13 mouse cellular contexts compared by ENCODE assay signal in the genomic region with DNA sequence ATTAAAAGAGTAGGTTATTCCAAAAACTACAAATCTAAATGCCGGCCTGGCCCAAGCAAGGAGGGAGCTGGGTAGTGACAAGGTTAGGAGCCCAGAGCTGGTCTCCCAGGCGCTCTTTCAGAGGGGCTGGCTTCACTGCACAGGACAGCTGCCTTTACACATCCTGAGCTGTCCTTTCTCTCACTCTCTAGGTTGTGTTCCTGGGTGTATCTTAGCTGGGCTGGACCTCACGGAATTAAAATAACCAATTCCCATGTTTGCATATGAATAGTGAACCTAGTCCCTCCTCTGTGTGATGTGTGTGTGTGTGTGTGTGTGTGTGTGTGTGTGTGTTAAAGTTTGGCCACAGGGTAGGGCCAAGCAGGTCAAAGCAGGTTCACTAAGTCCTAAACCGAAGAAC. TPM values are rescaled to one million over a fixed set of nuclear protein-coding genes. Genes with fewer than 3 reads are reported as not detected.
A peak's percentile ranks its signal among the peaks of the same experiment; 100 is the strongest.
DNase-seq lines count a peak whose midpoint lies in the region; ATAC-seq and TF ChIP-seq lines count a peak whose summit lies in the region.
"Had no signal": no experiment of that assay in that cellular context is flagged by ENCODE, and none has a peak within 500 bp of the region (broad histone marks: within the 10 kb centered on the region; RNA-seq: fewer than 3 reads in every experiment).

No protein-coding gene starts in this region.

- DNase-seq in kidney, postnatal 25 days = no peak
- DNase-seq in midbrain, postnatal 0 days (ENCODE audit: low spot score) = no peak
- no peak for DNase-seq in right cerebral cortex, adult 2 months (ENCODE audit: low spot score in 2 of 2)
- DNase-seq in frontal cortex, postnatal 25 days (ENCODE audit: low spot score in 2 of 2) = no peak
- DNase-seq: adrenal gland, postnatal 36 days; cerebellum, adult 18-20 months; heart, postnatal 14 days; liver, postnatal 0 days; spleen, adult 18-20 months had no signal

- H3K9ac ChIP-seq in kidney, embryonic 14.5 days (ENCODE audit: low read depth, low read length) = no peak overlapping the region
- no peak overlapping the region for H3K9ac ChIP-seq in forebrain, embryonic 12.5 days
- peak overlapping the region; percentile 64 for H3K9ac ChIP-seq in hindbrain, embryonic 13.5 days
- 0 out of 2 replicates have a peak overlapping the region, but pooled peaks have one; percentile 20 for H3K9ac ChIP-seq in midbrain, postnatal 0 days (replicated peaks; ENCODE audit: low read length, poor library complexity, severe bottlenecking)
- H3K9ac ChIP-seq: liver, postnatal 0 days had no signal

- ATAC-seq in kidney, embryonic 14.5 days (ENCODE audit: low FRiP score, low TSS enrichment) = no peak
- ATAC-seq in forebrain, embryonic 12.5 days (ENCODE audit: low FRiP score) = no peak
- no peak for ATAC-seq in hindbrain, embryonic 13.5 days (ENCODE audit: low FRiP score)
- no peak for ATAC-seq in midbrain, postnatal 0 days (ENCODE audit: low FRiP score)
- ATAC-seq: CD4-positive, CD25-positive, alpha-beta regulatory T cell, adult 4 months; liver, postnatal 0 days had no signal

- H3K4me1 ChIP-seq in kidney, embryonic 14.5 days (ENCODE audit: control insufficient read depth, insufficient read depth, low read length) = 0 out of 2 replicates have a peak, but pooled peaks cover 4% of the 10 kb centered on the region
- peaks cover 14% of the 10 kb centered on the region; the same call in 1 of the 2 replicates for H3K4me1 ChIP-seq in forebrain, embryonic 12.5 days
- peaks cover 36% of the 10 kb centered on the region for H3K4me1 ChIP-seq in hindbrain, embryonic 13.5 days (replicated peaks)
- H3K4me1 ChIP-seq in midbrain, postnatal 0 days (ENCODE audit: insufficient read depth, low read length) = 0 out of 2 replicates have a peak, but pooled peaks cover 3% of the 10 kb centered on the region

- no peak overlapping the region; the same call in 1 of the 2 replicates for H3K4me3 ChIP-seq in kidney, embryonic 14.5 days (ENCODE audit: low read length)
- peak overlapping the region; percentile 84 for H3K4me3 ChIP-seq in forebrain, embryonic 12.5 days (replicated peaks)
- peak overlapping the region; percentile 85 for H3K4me3 ChIP-seq in hindbrain, embryonic 13.5 days
- peak overlapping the region; percentile 91 for H3K4me3 ChIP-seq in midbrain, postnatal 0 days (ENCODE audit: low read depth, low read length)

- H3K27ac ChIP-seq in kidney, embryonic 14.5 days (ENCODE audit: low read depth, low read length) = no peak overlapping the region
- 0 out of 2 replicates have a peak overlapping the region, but pooled peaks have one; percentile 1 for H3K27ac ChIP-seq in forebrain, embryonic 12.5 days
- H3K27ac ChIP-seq in hindbrain, embryonic 13.5 days = peak overlapping the region; percentile 75
- H3K27ac ChIP-seq in midbrain, postnatal 0 days (ENCODE audit: low read depth, low read length) = no peak overlapping the region

- no peak for TF ChIP-seq CTCF in midbrain, postnatal 0 days (IDR thresholded peaks at IDR 0.05)

- peaks cover 2% of the 10 kb centered on the region; the same call in 1 of the 2 replicates for H3K36me3 ChIP-seq in kidney, embryonic 14.5 days (ENCODE audit: control insufficient read depth, insufficient read depth, low read length)
- H3K36me3 ChIP-seq in forebrain, embryonic 12.5 days (replicated peaks) = no peaks in the 10 kb centered on the region
- 0 out of 2 replicates have a peak, but pooled peaks cover 8% of the 10 kb centered on the region for H3K36me3 ChIP-seq in hindbrain, embryonic 13.5 days
- no peaks in the 10 kb centered on the region for H3K36me3 ChIP-seq in midbrain, postnatal 0 days (ENCODE audit: insufficient read depth, low read length)

- peak overlapping the region; percentile 17; the same call in 1 of the 2 replicates for H3K4me2 ChIP-seq in kidney, embryonic 14.5 days (replicated peaks; ENCODE audit: low read depth, low read length)
- H3K4me2 ChIP-seq in forebrain, embryonic 12.5 days = peak overlapping the region; percentile 76
- peak overlapping the region; percentile 80 for H3K4me2 ChIP-seq in hindbrain, embryonic 13.5 days
- H3K4me2 ChIP-seq in midbrain, postnatal 0 days (ENCODE audit: low read depth, low read length, poor library complexity, severe bottlenecking) = peak overlapping the region; percentile 57

- WGBS in kidney, embryonic 14.5 days = 74% methylated on average over 4 of the region's 4 CpGs
- WGBS in forebrain, embryonic 12.5 days = 54% methylated on average over 4 of the region's 4 CpGs
- 55% methylated on average over 4 of the region's 4 CpGs for WGBS in hindbrain, embryonic 13.5 days
- 50% methylated on average over 4 of the region's 4 CpGs for WGBS in midbrain, postnatal 0 days

- H3K27me3 ChIP-seq in kidney, embryonic 14.5 days (ENCODE audit: control insufficient read depth, insufficient read depth, low read length) = no peaks in the 10 kb centered on the region
- H3K27me3 ChIP-seq in forebrain, embryonic 12.5 days = 0 out of 2 replicates have a peak, but pooled peaks cover 5% of the 10 kb centered on the region
- H3K27me3 ChIP-seq in hindbrain, embryonic 13.5 days = no peaks in the 10 kb centered on the region
- H3K27me3 ChIP-seq in midbrain, postnatal 0 days (ENCODE audit: insufficient read depth, low read length) = no peaks in the 10 kb centered on the region

- H3K9me3 ChIP-seq in kidney, embryonic 14.5 days (ENCODE audit: control insufficient read depth, low read length) = no peaks in the 10 kb centered on the region
- H3K9me3 ChIP-seq in forebrain, embryonic 12.5 days = 0 out of 2 replicates have a peak, but pooled peaks cover 5% of the 10 kb centered on the region
- H3K9me3 ChIP-seq in hindbrain, embryonic 13.5 days = no peaks in the 10 kb centered on the region
- no peaks in the 10 kb centered on the region for H3K9me3 ChIP-seq in midbrain, postnatal 0 days (ENCODE audit: low read length)

RNA-seq across cellular contexts. Expression of a gene that starts 2.2 kb away (rescaled TPM):
- 18.7 and 20.5 TPM in 2 replicates for polyA plus RNA-seq in kidney, embryonic 14.5 days (2014; fragmentation: Nextera tagmentation; extraction: Ambion mirVana)
- 20.7 and 22.2 TPM in 2 replicates for polyA plus RNA-seq in forebrain, embryonic 12.5 days (2016; fragmentation: Nextera tagmentation; extraction: Ambion mirVana)
- polyA plus RNA-seq in hindbrain, embryonic 13.5 days (2015; fragmentation: Nextera tagmentation; extraction: Ambion mirVana) = 39.9 and 42.0 TPM in 2 replicates
- 31.0 and 31.1 TPM in 2 replicates for total RNA-seq in midbrain, postnatal 0 days (2014; rRNA removed)
- 21.6 and 28.5 TPM in 2 replicates for polyA plus RNA-seq in midbrain, postnatal 0 days (2015; fragmentation: Nextera tagmentation; extraction: Ambion mirVana)

RNA-seq across cellular contexts. Expression of a gene that starts 52.2 kb away (rescaled TPM):
- polyA plus RNA-seq in kidney, embryonic 14.5 days (2014; fragmentation: Nextera tagmentation; extraction: Ambion mirVana) = 56.1 and 57.9 TPM in 2 replicates
- 28.1 and 36.7 TPM in 2 replicates for polyA plus RNA-seq in forebrain, embryonic 12.5 days (2016; fragmentation: Nextera tagmentation; extraction: Ambion mirVana)
- polyA plus RNA-seq in hindbrain, embryonic 13.5 days (2015; fragmentation: Nextera tagmentation; extraction: Ambion mirVana) = 38.0 and 38.5 TPM in 2 replicates
- 24.4 and 31.8 TPM in 2 replicates for total RNA-seq in midbrain, postnatal 0 days (2014; rRNA removed)
- polyA plus RNA-seq in midbrain, postnatal 0 days (2015; fragmentation: Nextera tagmentation; extraction: Ambion mirVana) = 48.9 and 54.9 TPM in 2 replicates

Comparison
In these comparisons a context has a peak if more than half of its experiments do, and no peak if none do; other contexts are left out.
1. H3K27ac ChIP-seq: peak in forebrain, embryonic 12.5 days (single experiment) and hindbrain, embryonic 13.5 days (single experiment); none in kidney, embryonic 14.5 days (single experiment) and midbrain, postnatal 0 days (single experiment).
2. H3K4me2 ChIP-seq: peak in every context shown above with its lines; median percentile 80 in hindbrain, embryonic 13.5 days; 76 in forebrain, embryonic 12.5 days; 57 in midbrain, postnatal 0 days; 17 in kidney, embryonic 14.5 days.
3. H3K9ac ChIP-seq: peak in hindbrain, embryonic 13.5 days (single experiment) and midbrain, postnatal 0 days (single experiment); none in kidney, embryonic 14.5 days (single experiment) and forebrain, embryonic 12.5 days (single experiment).